Mouse (Mus musculus) intestine, embryonic 14.5 days (tissue): ENCODE results near the gene Ap5z1. TPM values are rescaled to one million over a fixed set of nuclear protein-coding genes. Genes with fewer than 3 reads are reported as not detected.

Experiments used
- ATAC-seq: fragments of 200-750 bp; cut with Nextera tagmentation; replicated peaks from 2 replicates; pipeline ENCODE4 v1.8.0; 2017; ENCODE audit warnings: low read depth, moderate number of reproducible peaks, moderate TSS enrichment, moderate library complexity; ENCODE audit not compliant: low FRiP score, low TSS enrichment
- DNase-seq: peaks from one replicate; pipeline ENCODE4 v3.0.0-alpha.2; 2018; ENCODE audit warnings: low spot score
- H3K27ac ChIP-seq: fragments of 300-500 bp; sonication (generic); 2 replicates; pipeline ENCODE4 v1.5.1; 2014; ENCODE audit warnings: low read depth, mild to moderate bottlenecking, control low read depth
- H3K27me3 ChIP-seq: fragments of 300-500 bp; sonication (generic); replicated peaks from 2 replicates; pipeline ENCODE4 v1.6.1; 2014; ENCODE audit warnings: low read length, control low read depth; ENCODE audit not compliant: control insufficient read depth, insufficient read depth
- H3K36me3 ChIP-seq: fragments of 300-500 bp; sonication (generic); 2 replicates; pipeline ENCODE4 v1.6.1; 2014; ENCODE audit warnings: low read length, control low read depth; ENCODE audit not compliant: control insufficient read depth, insufficient read depth
- H3K4me1 ChIP-seq: fragments of 300-500 bp; sonication (generic); replicated peaks from 2 replicates; pipeline ENCODE4 v1.6.1; 2014; ENCODE audit warnings: low read length, control low read depth, mixed read lengths; ENCODE audit not compliant: control insufficient read depth, insufficient read depth
- H3K4me2 ChIP-seq: fragments of 300-500 bp; sonication (generic); 2 replicates; pipeline ENCODE4 v1.6.1; 2014; ENCODE audit warnings: low read length
- H3K4me3 ChIP-seq: fragments of 300-500 bp; sonication (generic); 2 replicates; pipeline ENCODE4 v1.5.1; 2014; ENCODE audit warnings: low read depth, low read length, control low read depth, mixed read lengths
- H3K9ac ChIP-seq: fragments of 300-500 bp; sonication (generic); 2 replicates; pipeline ENCODE4 v1.6.1; 2014; ENCODE audit warnings: mild to moderate bottlenecking, low read length
- H3K9me3 ChIP-seq: fragments of 300-500 bp; sonication (generic); 2 replicates; pipeline ENCODE4 v1.6.1; 2016; ENCODE audit warnings: low read length, control low read depth; ENCODE audit not compliant: control insufficient read depth
- WGBS: fragments of 180-500 bp; shearing (Covaris S2); extraction: QIAGEN DNeasy Blood & Tissue Kit; methylation state at CpG from one replicate; pipeline ENCODE4 v1.1.7; 2014; 5-methylcytosine and 5-hydroxymethylcytosine counted together
- polyA plus RNA-seq: library from polyadenylated mRNA; unstranded; fragments of >200 nt; fragmentation: Nextera tagmentation; extraction: Ambion mirVana; gene quantifications from 2 replicates; pipeline ENCODE4 v1.2.1, GENCODE M21; 2014

The Ap5z1 gene
- polyA plus RNA-seq, 1 experiment from 2014 or later, result 10.5 TPM

- H3K4me3 ChIP-seq, result no peak overlapping the region
- H3K27me3 ChIP-seq, result no peaks in the 10 kb centered on the region
- H3K27ac ChIP-seq, result no peak overlapping the region
- H3K9me3 ChIP-seq, result no peaks in the 10 kb centered on the region
- no peak overlapping the region for H3K9ac ChIP-seq
- WGBS, result 79% methylated on average over 9 of the region's 9 CpGs
- peaks cover 10% of the 10 kb centered on the region for H3K4me1 ChIP-seq
- no peak overlapping the region for H3K4me2 ChIP-seq
- no peak for ATAC-seq
- peaks cover 28% of the 10 kb centered on the region for H3K36me3 ChIP-seq
- DNase-seq, result no peak
Measured at GRCm38 (mm10) chr5:142431811-142432434, 31.8 kb upstream of the Ap5z1 start.

- WGBS, result 84% methylated on average over 4 of the region's 4 CpGs
Measured at GRCm38 (mm10) chr5:142432695-142433094, 31.0 kb upstream of the Ap5z1 start.

GRCm38 (mm10) chr5:142434052-142434451, 29.7 kb upstream of the Ap5z1 start:
- Histone ChIP-seq H3K9me3 (no peaks in the 10 kb centered on the region), H3K4me2 (no peak overlapping the region), H3K36me3 (peaks cover 38% of the 10 kb centered on the region), H3K27ac (no peak overlapping the region), H3K9ac (no peak overlapping the region), H3K4me3 (no peak overlapping the region), H3K27me3 (no peaks in the 10 kb centered on the region), H3K4me1 (peaks cover 6% of the 10 kb centered on the region)
- DNase-seq, result no peak
- 92% methylated on average over 5 of the region's 5 CpGs for WGBS
- no peak for ATAC-seq

More at GRCm38 (mm10) chr5:142432695-142433094, 31.0 kb upstream of the Ap5z1 start:
- Histone ChIP-seq H3K27ac (no peak overlapping the region), H3K27me3 (no peaks in the 10 kb centered on the region), H3K4me3 (no peak overlapping the region), H3K36me3 (peaks cover 35% of the 10 kb centered on the region), H3K4me2 (no peak overlapping the region), H3K4me1 (peaks cover 10% of the 10 kb centered on the region), H3K9me3 (no peaks in the 10 kb centered on the region), H3K9ac (no peak overlapping the region)
- DNase-seq, result no peak
- ATAC-seq, result no peak

GRCm38 (mm10) chr5:142435736-142436135, 28.0 kb upstream of the Ap5z1 start:
- Histone ChIP-seq H3K4me2 (no peak overlapping the region), H3K27me3 (no peaks in the 10 kb centered on the region), H3K4me1 (peaks cover 15% of the 10 kb centered on the region), H3K9ac (no peak overlapping the region), H3K27ac (no peak overlapping the region), H3K9me3 (no peaks in the 10 kb centered on the region), H3K36me3 (peaks cover 38% of the 10 kb centered on the region), H3K4me3 (no peak overlapping the region)
- ATAC-seq (no peak), DNase-seq (no peak)
- WGBS, result 96% methylated on average over 15 of the region's 15 CpGs

- ATAC-seq (no peak), DNase-seq (no peak)
- no peak overlapping the region for H3K4me3 ChIP-seq
- H3K4me1 ChIP-seq, result peaks cover 25% of the 10 kb centered on the region
- H3K9ac ChIP-seq, result no peak overlapping the region
- H3K36me3 ChIP-seq, result peaks cover 38% of the 10 kb centered on the region
- no peak overlapping the region for H3K27ac ChIP-seq
- H3K27me3 ChIP-seq, result no peaks in the 10 kb centered on the region
- 90% methylated on average over 16 of the region's 16 CpGs for WGBS
- no peak overlapping the region for H3K4me2 ChIP-seq
- no peaks in the 10 kb centered on the region for H3K9me3 ChIP-seq
Measured at GRCm38 (mm10) chr5:142438380-142438938, 25.3 kb upstream of the Ap5z1 start.

- Histone ChIP-seq H3K9ac (peak overlapping the region; percentile 47), H3K27ac (peak overlapping the region; percentile 90)
- ATAC-seq, result peak; percentile 40
Measured at GRCm38 (mm10) chr5:142439911-142440432, 23.8 kb upstream of the Ap5z1 start.

GRCm38 (mm10) chr5:142440451-142441147, 23.1 kb upstream of the Ap5z1 start:
- Histone ChIP-seq H3K27me3 (no peaks in the 10 kb centered on the region), H3K9ac (peak overlapping the region; percentile 47), H3K27ac (peak overlapping the region; percentile 90), H3K9me3 (no peaks in the 10 kb centered on the region), H3K4me3 (peak overlapping the region; percentile 27), H3K4me1 (peaks cover 38% of the 10 kb centered on the region), H3K36me3 (peaks cover 23% of the 10 kb centered on the region), H3K4me2 (peak overlapping the region; percentile 58)
- DNase-seq, result peak; percentile 84
- peak; percentile 90 for ATAC-seq
- WGBS, result 1% methylated on average over 17 of the region's 19 CpGs

More at GRCm38 (mm10) chr5:142439911-142440432, 23.8 kb upstream of the Ap5z1 start:
- DNase-seq, result peak; percentile 81
- Histone ChIP-seq H3K4me1 (peaks cover 32% of the 10 kb centered on the region), H3K36me3 (peaks cover 29% of the 10 kb centered on the region), H3K9me3 (no peaks in the 10 kb centered on the region), H3K4me3 (peak overlapping the region; percentile 27), H3K27me3 (no peaks in the 10 kb centered on the region), H3K4me2 (peak overlapping the region; percentile 58)
- WGBS, result 3% methylated on average over 12 of the region's 12 CpGs

GRCm38 (mm10) chr5:142441332-142442044, 22.3 kb upstream of the Ap5z1 start:
- Histone ChIP-seq H3K27me3 (no peaks in the 10 kb centered on the region), H3K4me1 (peaks cover 41% of the 10 kb centered on the region), H3K9me3 (no peaks in the 10 kb centered on the region), H3K4me3 (peak overlapping the region; percentile 27; the same call in 1 of the 2 replicates), H3K9ac (peak overlapping the region; percentile 12; the same call in 1 of the 2 replicates), H3K36me3 (peaks cover 14% of the 10 kb centered on the region), H3K27ac (peak overlapping the region; percentile 90), H3K4me2 (peak overlapping the region; percentile 58)
- 58% methylated on average over 22 of the region's 22 CpGs for WGBS
- ATAC-seq (0 out of 2 replicates have a peak, but pooled peaks have one; percentile 16), DNase-seq (no peak)
